ENCODE assay signal across 18 mouse cellular contexts in the genomic region with DNA sequence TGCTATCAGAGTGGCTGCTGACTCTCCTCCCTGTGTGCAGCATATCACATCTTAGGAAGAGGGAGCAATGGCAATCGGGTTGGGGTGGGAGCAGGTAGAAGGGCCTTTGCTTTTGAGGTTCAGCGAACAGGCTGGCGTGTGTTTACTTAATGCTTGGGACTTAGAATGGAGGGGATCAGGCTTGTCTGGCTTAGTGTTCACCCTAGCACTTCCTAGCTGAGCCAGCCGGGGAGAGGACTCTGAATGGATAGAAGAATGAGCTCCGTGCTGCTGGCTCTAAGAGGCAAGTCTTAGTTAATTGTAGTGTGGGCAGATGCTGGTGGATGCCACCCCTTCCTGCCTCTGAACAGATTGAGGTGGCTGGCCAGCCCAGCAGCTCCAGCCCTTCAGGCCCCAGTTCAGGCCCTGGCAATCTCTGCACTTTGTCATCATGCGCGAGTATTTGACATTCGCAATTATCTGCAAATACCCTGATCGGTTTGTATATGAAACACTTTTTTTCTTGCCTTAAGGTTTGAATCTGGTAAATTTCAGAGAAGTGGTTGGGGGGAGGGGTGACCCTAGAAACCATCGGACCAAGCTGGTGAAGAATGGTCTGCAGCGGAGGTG. TPM values are rescaled to one million over a fixed set of nuclear protein-coding genes. Genes with fewer than 3 reads are reported as not detected.
DNase-seq lines count a peak whose midpoint lies in the region; ATAC-seq lines count a peak whose summit lies in the region.
"Had no signal": no experiment of that assay in that cellular context is flagged by ENCODE, and none has a peak within 500 bp of the region (broad histone marks: within the 10 kb centered on the region; RNA-seq: fewer than 3 reads in every experiment).

No protein-coding gene starts in this region.

- no peak overlapping the region for H3K4me2 ChIP-seq in midbrain, embryonic 11.5 days
- H3K4me2 ChIP-seq in midbrain, embryonic 13.5 days (replicated peaks): no peak overlapping the region
- H3K4me2 ChIP-seq in embryonic facial prominence, embryonic 12.5 days (replicated peaks): no peak overlapping the region
- H3K4me2 ChIP-seq: forebrain, embryonic 13.5 days; liver, embryonic 11.5 days; neural tube, embryonic 13.5 days had no signal

- no peak for DNase-seq in frontal cortex, postnatal 25 days (ENCODE audit: low spot score in 2 of 2)
- DNase-seq in midbrain, embryonic 11.5 days (ENCODE audit: low spot score, missing footprints): peak; percentile 92
- no peak for DNase-seq in urinary bladder, postnatal 4 days (ENCODE audit: low spot score in 2 of 2)
- no peak for DNase-seq in lung, postnatal 10 days
- DNase-seq: cerebellum, adult 2 months; cerebellum, postnatal 36 days; gastrocnemius, adult 2 months; kidney, postnatal 36 days; lung, adult 18-20 months; thymus, adult 2 months had no signal

- H3K9ac ChIP-seq in midbrain, embryonic 11.5 days (ENCODE audit: low read length): no peak overlapping the region
- no peak overlapping the region for H3K9ac ChIP-seq in midbrain, embryonic 13.5 days (replicated peaks)
- H3K9ac ChIP-seq in embryonic facial prominence, embryonic 12.5 days: no peak overlapping the region
- H3K9ac ChIP-seq: forebrain, embryonic 13.5 days; neural tube, embryonic 13.5 days had no signal

- H3K9me3 ChIP-seq in midbrain, embryonic 11.5 days (ENCODE audit: control insufficient read depth, low read length): no peaks in the 10 kb centered on the region
- no peaks in the 10 kb centered on the region for H3K9me3 ChIP-seq in midbrain, embryonic 13.5 days
- no peaks in the 10 kb centered on the region for H3K9me3 ChIP-seq in embryonic facial prominence, embryonic 12.5 days
- H3K9me3 ChIP-seq: forebrain, embryonic 13.5 days; neural tube, embryonic 13.5 days had no signal

- no peak overlapping the region for H3K27ac ChIP-seq in midbrain, embryonic 11.5 days (ENCODE audit: low read depth, low read length)
- H3K27ac ChIP-seq in midbrain, embryonic 13.5 days: no peak overlapping the region
- H3K27ac ChIP-seq in embryonic facial prominence, embryonic 12.5 days: 0 out of 2 replicates have a peak overlapping the region, but pooled peaks have one; percentile 50
- H3K27ac ChIP-seq: forebrain, embryonic 13.5 days; gastrocnemius, adult 2 months; neural tube, embryonic 13.5 days had no signal

- peaks cover 3% of the 10 kb centered on the region; the same call in 1 of the 2 replicates for H3K4me1 ChIP-seq in midbrain, embryonic 11.5 days (ENCODE audit: control insufficient read depth, insufficient read depth, low read length)
- H3K4me1 ChIP-seq in midbrain, embryonic 13.5 days (replicated peaks): peaks cover 27% of the 10 kb centered on the region
- H3K4me1 ChIP-seq in embryonic facial prominence, embryonic 12.5 days: peaks cover 19% of the 10 kb centered on the region

- no peaks in the 10 kb centered on the region for H3K36me3 ChIP-seq in midbrain, embryonic 11.5 days (ENCODE audit: control insufficient read depth, insufficient read depth, low read length)
- H3K36me3 ChIP-seq in midbrain, embryonic 13.5 days: no peaks in the 10 kb centered on the region
- H3K36me3 ChIP-seq in embryonic facial prominence, embryonic 12.5 days: no peaks in the 10 kb centered on the region
- H3K36me3 ChIP-seq: neural tube, embryonic 13.5 days had no signal

- 1% methylated on average over 11 of the region's 11 CpGs for whole genome bisulfite sequencing in midbrain, embryonic 11.5 days
- WGBS in midbrain, embryonic 13.5 days: 2% methylated on average over 11 of the region's 11 CpGs
- WGBS in embryonic facial prominence, embryonic 12.5 days: 2% methylated on average over 11 of the region's 11 CpGs

- H3K27me3 ChIP-seq in midbrain, embryonic 11.5 days (ENCODE audit: control insufficient read depth, insufficient read depth, low read length): peaks cover 89% of the 10 kb centered on the region
- peaks cover 95% of the 10 kb centered on the region for H3K27me3 ChIP-seq in midbrain, embryonic 13.5 days
- H3K27me3 ChIP-seq in embryonic facial prominence, embryonic 12.5 days: peaks cover 83% of the 10 kb centered on the region
- H3K27me3 ChIP-seq: CH12.LX had no signal

- peak; percentile 30; the same call in 1 of the 2 replicates for ATAC-seq in frontal cortex, adult (ENCODE audit: low TSS enrichment)
- ATAC-seq in midbrain, embryonic 11.5 days (ENCODE audit: low FRiP score): no peak
- no peak for ATAC-seq in midbrain, embryonic 13.5 days
- no peak for ATAC-seq in embryonic facial prominence, embryonic 12.5 days (ENCODE audit: insufficient number of reproducible peaks, insufficient read depth, low FRiP score, low TSS enrichment)
- ATAC-seq: forebrain, embryonic 13.5 days; inflammation-experienced regulatory T-cells, adult 6 months had no signal

- no peak overlapping the region for H3K4me3 ChIP-seq in midbrain, embryonic 11.5 days (ENCODE audit: low read depth, low read length)
- no peak overlapping the region for H3K4me3 ChIP-seq in midbrain, embryonic 13.5 days (replicated peaks)
- no peak overlapping the region for H3K4me3 ChIP-seq in embryonic facial prominence, embryonic 12.5 days
- H3K4me3 ChIP-seq: forebrain, embryonic 13.5 days; gastrocnemius, adult 2 months; neural tube, embryonic 13.5 days had no signal

RNA-seq across cellular contexts. Expression of a gene that starts 3.6 kb away (rescaled TPM):
- 1.2 and 1.5 TPM in 2 replicates for polyA plus RNA-seq in midbrain, embryonic 11.5 days (2014; fragmentation: Nextera tagmentation; extraction: Ambion mirVana)
- 0.80 and 1.9 TPM in 2 replicates for polyA plus RNA-seq in midbrain, embryonic 13.5 days (2015; fragmentation: Nextera tagmentation; extraction: Ambion mirVana)
- 18.9 and 22.2 TPM in 2 replicates for polyA plus RNA-seq in embryonic facial prominence, embryonic 12.5 days (2016; fragmentation: Nextera tagmentation; extraction: Ambion mirVana)
- polyA plus RNA-seq: inflammation-experienced regulatory T-cells, adult 6 months had no signal
